Mouse (Mus musculus): ENCODE data around the gene Spns3.

Spns3 gene

GRCm38 (mm10) chr11:72447475-72447874 lies 102.8 kb downstream of the Spns3 start:
- DNase-seq (ENCODE audit: low read depth, low spot score) = peak; percentile 31
- no peaks in the 10 kb centered on the region for H3K27me3 ChIP-seq (ENCODE audit: control insufficient read depth, insufficient read depth, low read length, poor library complexity, severe bottlenecking)
- peaks cover 33% of the 10 kb centered on the region for H3K36me3 ChIP-seq (ENCODE audit: control insufficient read depth, insufficient read depth, low read length, poor library complexity, severe bottlenecking)

- peak; percentile 85 for DNase-seq (ENCODE audit: low read depth, low spot score)
- no peaks in the 10 kb centered on the region for H3K27me3 ChIP-seq (ENCODE audit: control insufficient read depth, insufficient read depth, low read length, poor library complexity, severe bottlenecking)
These were observed 103.8 kb downstream of the Spns3 start for GRCm38 (mm10) chr11:72446311-72447105.

More at GRCm38 (mm10) chr11:72446311-72447105, 103.8 kb downstream of the Spns3 start:
- peaks cover 30% of the 10 kb centered on the region for H3K36me3 ChIP-seq (ENCODE audit: control insufficient read depth, insufficient read depth, low read length, poor library complexity, severe bottlenecking)
